Mouse (Mus musculus): ENCODE measurements around the gene Fxyd5. TPM values are rescaled to one million over a fixed set of nuclear protein-coding genes. Genes with fewer than 3 reads are reported as not detected.

Gene Fxyd5
- polyA plus RNA-seq, 1 experiment from 2014 or later: 24.8 TPM

GRCm38 (mm10) chr7:30992148-30992547, 50.1 kb downstream of the Fxyd5 start:
- 84% methylated on average over 5 of the region's 5 CpGs for WGBS
- Histone ChIP-seq H3K27ac (no peak overlapping the region), H3K4me1 (no peaks in the 10 kb centered on the region), H3K9ac (no peak overlapping the region), H3K9me3 (no peaks in the 10 kb centered on the region), H3K27me3 (replicated peaks) (no peaks in the 10 kb centered on the region), H3K4me2 (no peak overlapping the region), H3K4me3 (no peak overlapping the region), H3K36me3 (replicated peaks) (no peaks in the 10 kb centered on the region)
- ATAC-seq (replicated peaks): no peak

- H3K9ac ChIP-seq: no peak overlapping the region
- no peak for ATAC-seq (replicated peaks)
- 85% methylated on average over 4 of the region's 4 CpGs for WGBS
These were observed 53.6 kb downstream of the Fxyd5 start for GRCm38 (mm10) chr7:30988519-30989162.

DNA sequence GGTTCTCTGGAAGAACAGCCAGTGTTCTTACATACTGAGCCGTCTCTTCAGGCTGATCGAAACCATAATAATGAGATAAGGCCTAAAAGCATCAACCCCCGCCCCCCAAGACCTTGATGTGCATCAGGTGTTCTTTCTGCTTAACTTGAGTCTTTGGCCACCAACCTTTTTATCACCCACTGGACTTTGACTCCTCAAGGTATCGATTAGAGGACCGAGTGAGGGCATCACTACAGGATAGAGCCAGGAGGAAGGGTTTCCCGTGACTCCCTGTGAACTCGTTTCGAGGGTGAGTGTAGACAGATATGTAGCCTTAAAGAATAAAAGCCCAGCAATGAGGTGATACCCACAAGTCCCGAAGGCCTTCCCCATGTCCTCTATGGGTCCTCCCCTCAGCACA, 56.9 kb downstream of the Fxyd5 start:
- Histone ChIP-seq H3K9ac (no peak overlapping the region), H3K27ac (no peak overlapping the region), H3K27me3 (replicated peaks) (no peaks in the 10 kb centered on the region), H3K4me1 (no peaks in the 10 kb centered on the region), H3K4me2 (no peak overlapping the region), H3K36me3 (replicated peaks) (no peaks in the 10 kb centered on the region), H3K9me3 (no peaks in the 10 kb centered on the region), H3K4me3 (no peak overlapping the region)
- ATAC-seq (replicated peaks): no peak
- 88% methylated on average over 9 of the region's 9 CpGs for WGBS

More at GRCm38 (mm10) chr7:30988519-30989162, 53.6 kb downstream of the Fxyd5 start:
- H3K4me3 ChIP-seq: no peak overlapping the region
- no peaks in the 10 kb centered on the region for H3K36me3 ChIP-seq (replicated peaks)
- H3K9me3 ChIP-seq: no peaks in the 10 kb centered on the region
- no peak overlapping the region for H3K4me2 ChIP-seq
- H3K27me3 ChIP-seq (replicated peaks): no peaks in the 10 kb centered on the region
- no peaks in the 10 kb centered on the region for H3K4me1 ChIP-seq
- no peak overlapping the region for H3K27ac ChIP-seq

Small RNA genes within 50 kb of the gene (microRNA-seq; reads per million reads assigned to microRNA genes)
- not detected for gene Mir7050

Other genes starting within 250 kb of the Fxyd5 start
- not detected in 2 replicates for gene Ffar2, start 218.7 kb downstream of the Fxyd5 start, polyA plus RNA-seq (2015; fragmentation: Nextera tagmentation; extraction: Ambion mirVana)
- gene Ffar3, start 186.3 kb downstream of the Fxyd5 start, polyA plus RNA-seq (2015; fragmentation: Nextera tagmentation; extraction: Ambion mirVana): not detected in 2 replicates
- gene Ffar1, start 180.9 kb downstream of the Fxyd5 start, polyA plus RNA-seq (2015; fragmentation: Nextera tagmentation; extraction: Ambion mirVana): not detected in 2 replicates
- not detected in 2 replicates for gene Cd22, start 162.1 kb downstream of the Fxyd5 start, polyA plus RNA-seq (2015; fragmentation: Nextera tagmentation; extraction: Ambion mirVana)
- 2.9 and 3.4 TPM in 2 replicates for gene Mag, start 127.6 kb downstream of the Fxyd5 start, polyA plus RNA-seq (2015; fragmentation: Nextera tagmentation; extraction: Ambion mirVana)
- 0.49 TPM in 1 of 2 replicates, not detected in the other for gene Hamp2, start 117.8 kb downstream of the Fxyd5 start, polyA plus RNA-seq (2015; fragmentation: Nextera tagmentation; extraction: Ambion mirVana)
- not detected in 2 replicates for gene Hamp, start 98.4 kb downstream of the Fxyd5 start, polyA plus RNA-seq (2015; fragmentation: Nextera tagmentation; extraction: Ambion mirVana)
- 32.3 and 32.6 TPM in 2 replicates for gene Usf2, start 85.7 kb downstream of the Fxyd5 start, polyA plus RNA-seq (2015; fragmentation: Nextera tagmentation; extraction: Ambion mirVana)
- 21.7 and 24.3 TPM in 2 replicates for gene Lsr, start 69.0 kb downstream of the Fxyd5 start, polyA plus RNA-seq (2015; fragmentation: Nextera tagmentation; extraction: Ambion mirVana)
- gene Fam187b, start 68.7 kb downstream of the Fxyd5 start, polyA plus RNA-seq (2015; fragmentation: Nextera tagmentation; extraction: Ambion mirVana): 0.23 and 0.68 TPM in 2 replicates
- gene Fxyd7, start 9.0 kb upstream of the Fxyd5 start, polyA plus RNA-seq (2015; fragmentation: Nextera tagmentation; extraction: Ambion mirVana): 174 and 186 TPM in 2 replicates
- gene Fxyd1, start 14.7 kb upstream of the Fxyd5 start, polyA plus RNA-seq (2015; fragmentation: Nextera tagmentation; extraction: Ambion mirVana): 13.2 and 15.5 TPM in 2 replicates
- 0.19 and 0.22 TPM in 2 replicates for gene Lgi4, start 16.9 kb upstream of the Fxyd5 start, polyA plus RNA-seq (2015; fragmentation: Nextera tagmentation; extraction: Ambion mirVana)
- not detected in 2 replicates for gene Fxyd3, start 34.2 kb upstream of the Fxyd5 start, polyA plus RNA-seq (2015; fragmentation: Nextera tagmentation; extraction: Ambion mirVana)
- gene Hpn, start 72.8 kb upstream of the Fxyd5 start, polyA plus RNA-seq (2015; fragmentation: Nextera tagmentation; extraction: Ambion mirVana): 0.47 and 0.80 TPM in 2 replicates
- 9.2 and 9.9 TPM in 2 replicates for gene Scn1b, start 84.5 kb upstream of the Fxyd5 start, polyA plus RNA-seq (2015; fragmentation: Nextera tagmentation; extraction: Ambion mirVana)
- 262 and 274 TPM in 2 replicates for gene Gramd1a, start 113.4 kb upstream of the Fxyd5 start, polyA plus RNA-seq (2015; fragmentation: Nextera tagmentation; extraction: Ambion mirVana)
- not detected in 2 replicates for gene Scgb2b2, start 248.0 kb upstream of the Fxyd5 start, polyA plus RNA-seq (2015; fragmentation: Nextera tagmentation; extraction: Ambion mirVana)
- not detected in 2 replicates for gene Scgb1b2, start 249.3 kb upstream of the Fxyd5 start, polyA plus RNA-seq (2015; fragmentation: Nextera tagmentation; extraction: Ambion mirVana)

Measured in midbrain, embryonic 15.5 days (tissue).